Mouse (Mus musculus) liver, adult (tissue): ENCODE measurements around the gene Gm10643.

Source experiments
- GATA4 ChIP-seq: IDR thresholded peaks from 2 replicates; pipeline ENCODE4 v1.6.1; 2014; ENCODE audit warnings: mild to moderate bottlenecking, low read length; ENCODE audit not compliant: insufficient replicate concordance

Gm10643 gene

DNA sequence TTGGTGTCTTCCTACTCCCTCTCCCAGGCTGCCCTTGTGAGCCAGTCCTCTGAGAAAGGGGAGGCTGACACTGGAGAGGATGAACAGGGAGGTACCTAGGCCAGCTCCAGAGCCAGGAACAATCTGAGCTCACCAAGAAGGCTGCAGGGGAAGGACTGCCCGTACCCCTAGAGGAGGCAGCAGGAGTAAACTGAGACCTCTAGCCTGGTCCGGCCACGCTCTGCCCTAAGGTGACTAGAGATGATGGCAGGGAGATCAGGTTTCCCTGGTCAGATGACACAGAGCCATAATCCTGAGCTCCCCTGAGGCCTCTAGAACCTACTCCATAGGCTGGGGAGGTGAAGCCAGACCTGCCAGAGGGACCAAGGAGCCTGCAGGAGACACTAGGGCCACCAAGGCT is 11.9 kb upstream of the Gm10643 start:
- no peak for TF ChIP-seq GATA4

DNA sequence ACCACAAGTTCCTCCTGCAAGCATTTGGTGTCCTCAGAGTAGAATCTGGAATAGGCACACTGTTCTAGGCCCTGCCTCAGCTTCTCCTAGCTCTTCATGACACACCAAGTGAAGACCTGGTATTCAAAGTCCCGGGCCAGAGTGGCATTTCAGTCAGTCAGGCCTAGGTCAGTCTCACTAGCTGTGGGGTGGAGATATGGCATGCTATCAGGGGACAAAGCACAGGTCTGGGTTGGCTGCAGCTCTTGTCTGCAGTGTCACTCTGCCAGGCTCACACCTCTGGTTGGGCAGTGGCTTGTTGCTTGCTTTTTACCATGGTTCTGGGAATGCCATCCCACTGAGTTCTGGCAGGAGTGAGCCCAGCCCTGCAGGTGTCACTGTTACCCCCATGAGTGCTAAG is 11.5 kb upstream of the Gm10643 start:
- TF ChIP-seq GATA4 = no peak

DNA sequence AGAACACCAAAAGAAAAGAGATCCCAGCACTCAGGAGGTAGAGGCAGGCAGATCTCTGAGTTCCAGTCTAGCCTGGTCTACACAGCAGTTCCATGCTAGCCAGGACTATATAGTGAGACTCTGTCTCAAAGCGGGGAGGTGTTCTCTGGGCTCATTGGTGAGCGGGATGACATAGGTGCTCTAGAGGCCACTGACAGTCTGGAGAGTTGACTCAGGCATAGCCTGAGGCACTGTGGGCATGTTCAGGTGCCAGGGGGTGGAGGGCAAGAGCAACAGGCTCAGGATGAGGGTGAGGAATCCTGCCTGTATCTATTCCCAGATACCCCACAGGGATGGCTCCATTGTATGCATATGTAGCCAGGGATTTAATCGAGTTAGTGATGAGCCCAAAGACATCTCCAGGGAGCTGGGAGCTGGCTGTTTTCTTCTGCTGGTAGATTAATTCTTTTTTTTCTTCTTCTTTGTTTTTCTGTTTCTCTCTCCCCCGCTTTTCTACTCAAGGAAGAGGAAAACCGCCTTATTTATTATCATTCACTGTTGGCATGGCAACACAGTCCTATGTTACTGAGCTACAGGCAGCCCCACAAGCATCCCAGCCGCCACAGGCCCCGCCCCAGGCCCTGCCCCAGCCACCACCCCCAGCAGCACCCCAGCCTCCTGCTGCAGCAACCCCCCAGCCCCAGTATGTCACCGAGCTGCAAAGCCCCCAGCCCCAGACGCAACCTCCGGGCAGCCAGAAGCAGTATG is 8.5 kb upstream of the Gm10643 start:
- no peak for TF ChIP-seq GATA4

DNA sequence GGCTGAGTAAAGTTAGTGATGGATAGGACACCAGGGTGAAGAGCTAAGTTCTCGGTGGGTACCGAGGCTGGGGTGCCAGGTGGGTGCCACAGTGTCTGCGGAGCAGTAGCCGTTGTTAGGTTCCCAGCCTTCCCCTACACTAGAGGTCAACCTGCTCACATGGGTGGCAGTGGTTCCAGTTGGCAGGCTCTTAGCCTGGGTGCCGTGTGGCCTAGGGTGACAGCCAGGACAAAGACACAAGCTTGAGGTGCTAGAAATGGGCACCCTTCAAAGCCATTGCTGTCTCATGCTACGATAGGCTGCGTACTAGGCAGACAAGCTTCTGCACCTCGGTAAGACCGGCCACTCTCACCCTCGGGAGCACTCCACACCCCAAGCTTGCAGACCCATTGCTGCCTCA is 7.4 kb upstream of the Gm10643 start:
- no peak for TF ChIP-seq GATA4

DNA sequence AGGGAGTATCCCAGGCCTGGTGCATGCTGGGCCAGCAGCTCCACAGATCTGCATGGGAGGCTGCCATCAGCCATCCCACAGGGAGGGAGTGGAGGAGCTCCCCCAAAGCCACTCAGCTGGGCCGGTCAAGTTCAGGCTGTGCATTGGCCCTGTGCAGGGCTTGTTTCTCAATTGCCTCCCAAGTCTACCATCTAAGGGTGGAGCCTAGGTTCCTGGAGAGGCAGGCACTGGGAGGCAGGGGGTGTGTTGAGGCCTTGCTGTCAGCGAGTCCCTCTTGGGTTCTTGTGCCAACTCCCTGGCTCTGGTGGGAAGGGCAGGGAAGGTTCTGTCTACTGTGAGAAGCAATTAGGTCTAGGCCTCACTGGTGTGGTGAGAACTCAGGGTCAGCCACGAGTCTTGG is 7.0 kb upstream of the Gm10643 start:
- TF ChIP-seq GATA4 = no peak

DNA sequence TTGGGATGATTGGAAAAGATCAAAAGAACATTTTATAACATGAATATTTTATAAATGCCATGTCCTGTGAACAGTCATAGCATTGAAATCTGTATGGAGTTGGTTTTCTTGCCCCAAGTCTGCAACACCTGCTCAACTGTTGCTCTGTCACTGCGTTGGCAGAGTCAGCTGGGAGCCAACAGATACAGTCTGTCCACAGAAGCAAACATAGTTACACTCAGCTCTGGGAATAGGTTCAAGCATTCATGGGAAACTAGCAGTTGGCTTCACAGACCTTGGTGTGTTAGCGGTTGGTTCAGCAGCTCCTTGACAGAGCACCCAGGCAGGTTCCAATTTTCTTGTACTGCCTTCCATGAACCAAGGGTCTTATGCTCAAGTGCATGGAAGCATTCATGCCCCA is 5.7 kb upstream of the Gm10643 start:
- TF ChIP-seq GATA4 = no peak

DNA sequence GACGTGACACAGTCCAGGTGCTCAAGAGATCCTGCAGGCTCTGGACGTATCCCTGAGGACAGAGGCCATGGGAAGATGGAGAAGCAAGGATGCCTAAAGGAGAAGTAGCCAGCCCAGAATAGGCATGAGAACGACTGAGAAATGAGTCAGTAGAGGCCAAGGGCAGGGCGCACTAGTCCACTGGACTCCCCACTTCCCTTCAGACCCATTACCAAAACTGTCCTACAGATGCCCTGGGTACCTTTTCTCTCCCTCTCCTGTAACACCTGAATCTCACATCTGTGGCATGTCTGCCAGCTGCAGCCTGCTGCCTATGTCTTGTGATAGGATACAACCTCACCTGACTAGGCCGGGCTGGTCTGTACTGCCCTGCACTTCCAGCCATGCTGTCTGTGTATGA is 5.3 kb upstream of the Gm10643 start:
- no peak for TF ChIP-seq GATA4

DNA sequence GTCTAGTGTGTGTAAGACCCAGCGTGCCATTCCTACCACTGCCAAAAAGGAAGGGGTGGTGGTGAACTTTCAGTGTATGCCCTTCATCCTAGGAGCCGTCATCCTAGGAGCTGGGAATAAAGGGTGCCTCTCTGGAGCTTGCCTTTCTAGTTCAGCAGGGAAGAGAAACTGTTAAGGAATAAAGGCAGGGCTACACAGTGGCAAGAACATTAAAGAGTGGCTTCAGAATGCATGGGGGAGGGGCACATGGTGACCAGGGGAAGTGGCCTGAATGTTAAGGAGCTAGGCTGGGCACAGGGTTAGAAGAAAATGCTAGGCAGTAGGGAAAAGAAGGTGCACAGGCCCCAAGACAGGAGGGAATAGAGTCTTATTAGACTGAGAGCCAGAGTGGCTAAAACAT is 4.8 kb upstream of the Gm10643 start:
- TF ChIP-seq GATA4 = no peak

DNA sequence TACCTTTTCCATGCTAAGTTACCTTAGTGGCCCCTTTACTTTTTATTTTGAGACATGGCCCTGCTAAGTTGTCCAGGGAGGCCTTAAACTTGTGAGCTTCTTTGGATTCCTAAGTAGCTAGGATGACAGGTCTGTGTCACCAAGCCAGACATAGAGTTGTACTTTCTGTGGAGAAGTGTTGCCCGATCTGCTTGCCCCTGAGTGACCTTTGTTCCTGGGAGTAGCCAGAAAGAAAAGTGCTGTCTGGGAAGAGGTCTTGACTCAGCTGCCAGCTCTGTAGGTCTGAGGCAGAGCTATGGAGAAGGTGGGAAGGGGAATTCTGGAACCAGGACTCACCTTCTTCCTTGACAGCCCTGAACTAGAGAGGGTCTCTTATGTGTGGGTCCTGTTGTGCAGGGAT is 4.2 kb upstream of the Gm10643 start:
- no peak for TF ChIP-seq GATA4

DNA sequence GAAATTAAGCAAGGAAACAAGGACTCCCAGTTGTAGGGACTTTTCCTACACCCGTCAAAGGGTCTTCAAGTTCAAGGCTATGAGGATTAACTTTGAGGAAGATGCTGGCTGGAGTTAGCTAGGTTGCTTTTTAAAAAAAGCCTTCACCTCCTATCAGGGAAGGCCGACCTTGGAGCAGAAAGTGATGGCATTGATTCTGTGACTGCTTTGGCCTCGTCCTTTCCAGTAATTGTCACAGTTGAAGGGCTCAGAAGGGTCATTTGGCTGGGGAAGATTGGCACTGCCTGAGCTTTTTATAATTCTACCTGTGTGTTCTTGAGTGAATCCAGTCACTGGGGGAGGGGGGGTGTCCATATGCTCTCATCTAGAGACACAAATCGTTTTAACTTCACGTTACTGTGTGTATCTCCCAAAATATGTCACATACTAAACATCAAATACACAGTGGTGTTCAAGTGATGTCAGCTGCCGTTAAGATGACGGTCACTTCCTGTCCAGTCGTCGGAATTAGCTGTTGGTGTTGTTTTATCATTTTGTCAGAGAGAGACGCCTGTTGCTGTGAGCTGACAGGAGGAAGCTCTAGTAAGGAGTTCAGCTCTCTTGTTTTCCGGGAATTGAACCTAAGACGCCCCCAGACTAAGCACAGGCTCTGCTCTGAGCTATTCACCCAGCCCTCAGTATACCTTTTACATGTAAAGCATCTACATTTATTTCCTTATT is 3.5 kb upstream of the Gm10643 start:
- TF ChIP-seq GATA4 = no peak

DNA sequence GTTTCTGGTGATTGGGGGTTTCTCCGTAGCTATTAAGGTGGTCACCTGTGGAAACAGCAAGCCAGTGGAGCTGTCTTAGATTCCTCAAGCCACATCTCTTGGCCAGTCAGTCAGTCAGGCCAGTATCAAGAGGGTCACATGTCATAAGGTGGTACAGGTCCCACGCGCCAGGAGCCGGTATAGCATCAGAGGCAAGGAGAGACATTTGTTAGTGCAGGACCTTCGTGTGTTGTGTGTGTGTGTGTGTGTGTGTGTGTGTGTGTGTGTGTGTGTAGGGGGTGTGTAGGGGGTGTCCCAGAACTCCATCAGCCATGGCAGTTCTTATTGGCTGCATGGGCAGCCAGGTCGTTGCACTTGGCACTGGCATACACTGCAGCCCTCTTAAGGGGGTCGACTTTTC is 3.0 kb upstream of the Gm10643 start:
- TF ChIP-seq GATA4 = no peak

DNA sequence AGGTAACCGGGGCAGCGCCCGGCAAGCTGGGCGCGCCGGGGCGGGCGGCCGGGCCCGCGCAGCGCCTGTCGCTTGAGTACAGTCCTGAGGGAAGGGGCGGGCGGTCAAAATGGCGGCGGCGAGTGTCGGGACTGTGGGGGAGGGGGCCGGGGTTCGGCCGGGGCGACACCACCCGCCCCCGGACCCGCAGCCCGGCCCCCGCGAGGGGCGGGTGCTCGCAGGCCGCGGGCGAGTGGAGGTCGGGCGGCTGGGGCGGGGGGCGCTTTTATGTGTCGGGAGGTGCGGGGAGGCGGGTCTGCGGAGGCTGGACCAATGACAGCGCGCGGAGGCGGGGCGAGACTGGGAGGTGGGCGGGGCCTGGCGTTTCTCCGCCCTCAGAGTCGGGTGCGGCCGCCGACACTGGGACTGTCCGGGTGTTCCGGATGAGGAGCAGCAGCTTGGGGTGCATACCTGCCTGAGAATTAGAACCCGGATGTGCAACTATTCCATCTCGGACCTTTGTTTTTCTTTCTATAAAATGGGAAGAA is 2.2 kb upstream of the Gm10643 start:
- no peak for TF ChIP-seq GATA4

DNA sequence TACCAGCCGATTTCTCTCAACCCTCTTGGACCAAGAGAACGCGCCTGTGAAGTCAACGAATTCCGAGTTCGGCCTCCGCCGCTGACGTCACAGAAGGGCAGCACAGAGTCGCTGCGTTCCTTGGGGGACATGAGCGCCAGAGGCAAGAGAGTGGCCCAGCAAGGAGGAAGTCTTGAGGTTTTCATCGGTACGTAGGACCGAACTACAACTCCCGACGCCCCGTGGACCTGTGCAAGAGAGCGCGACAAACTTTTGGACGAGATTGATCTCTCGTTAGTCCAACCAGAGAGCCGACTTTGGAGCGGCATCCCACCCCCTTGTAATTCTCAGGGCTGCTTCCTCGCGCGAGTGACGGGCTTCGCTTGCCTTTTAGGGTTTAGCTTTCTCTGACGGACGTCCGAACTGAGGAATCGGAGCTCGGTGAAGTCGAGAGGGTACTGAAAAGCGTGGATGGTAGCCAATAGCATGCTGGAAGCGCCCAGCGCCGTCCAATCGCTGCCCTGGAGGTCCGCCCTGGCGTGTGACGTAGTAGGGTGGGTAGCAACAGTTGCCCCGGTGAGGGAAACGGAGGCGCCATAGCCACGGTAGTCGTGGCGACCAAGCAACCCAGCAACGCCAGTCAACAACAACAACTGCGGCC is 1.5 kb upstream of the Gm10643 start, which contains the start of gene Rfx1:
TSS of gene Rfx1 (plus strand) at position 544 of the 640 bp plus-strand sequence.
- peak; percentile 11; the same call in 1 of the 2 replicates for TF ChIP-seq GATA4

DNA sequence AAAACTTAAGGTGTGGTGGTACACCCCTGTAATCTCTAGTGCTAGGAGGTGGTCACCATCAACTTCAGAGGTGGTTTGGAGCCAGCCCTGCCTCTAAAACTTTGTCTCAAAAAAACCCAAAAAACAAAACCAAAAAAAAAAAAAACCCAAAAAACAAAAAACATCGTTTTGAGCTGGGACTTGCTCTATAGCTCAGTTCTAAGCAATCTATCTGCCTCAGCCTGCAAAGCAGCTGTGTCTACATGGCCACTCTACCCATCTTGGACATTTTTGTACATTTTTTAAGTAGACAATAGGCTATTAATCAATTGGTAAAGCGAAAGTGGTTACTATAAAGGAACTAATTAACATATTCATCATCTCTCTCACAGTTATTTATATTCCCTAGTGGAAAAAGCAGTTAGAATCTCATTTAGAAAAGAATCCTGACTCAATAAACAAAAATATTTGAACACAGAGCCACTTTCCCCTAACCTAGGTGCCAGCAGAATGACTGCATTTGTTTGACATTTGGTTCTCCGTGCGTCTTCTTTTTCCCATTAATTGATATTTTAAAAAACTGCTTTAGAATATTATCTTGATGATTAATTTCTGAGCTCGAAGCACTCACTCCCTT is 628 bp upstream of the Gm10643 start:
- no peak for TF ChIP-seq GATA4

DNA sequence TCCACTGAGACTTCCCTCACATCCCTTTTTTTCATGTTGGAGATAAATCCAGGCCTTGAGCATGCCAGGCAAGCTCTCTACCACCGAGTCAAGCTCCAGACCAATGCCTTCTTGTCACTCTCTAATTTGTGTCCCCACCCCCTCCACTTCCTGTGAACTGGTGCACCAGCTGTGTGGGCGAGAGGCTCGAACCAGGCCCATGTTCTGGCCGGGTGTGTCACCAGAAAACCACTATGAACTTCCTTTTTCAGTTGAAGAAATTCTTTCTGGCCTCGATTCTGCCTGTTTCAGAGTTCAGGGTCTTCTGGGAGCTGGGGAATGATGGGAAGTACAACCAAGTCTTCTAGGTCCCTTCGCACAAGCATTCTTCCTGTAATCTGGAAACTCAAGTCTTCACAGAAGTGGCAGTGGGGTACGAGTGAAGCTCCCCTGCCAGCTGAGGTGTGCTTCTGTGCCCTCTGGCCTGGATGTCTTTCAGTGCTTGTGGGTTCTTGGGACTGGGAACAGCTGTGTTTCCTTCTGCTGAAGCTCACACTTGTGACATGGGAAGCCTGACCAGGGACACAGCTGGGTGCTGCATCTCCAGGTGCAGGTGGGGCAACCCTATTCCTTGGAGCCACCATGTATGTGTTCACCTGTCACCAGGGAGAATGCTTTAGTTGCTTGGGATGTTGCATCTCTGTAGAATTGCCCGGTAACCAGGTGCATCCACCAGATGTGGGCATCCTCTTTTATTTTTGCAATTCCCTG is 901 bp downstream of the Gm10643 start:
- TF ChIP-seq GATA4 = no peak

DNA sequence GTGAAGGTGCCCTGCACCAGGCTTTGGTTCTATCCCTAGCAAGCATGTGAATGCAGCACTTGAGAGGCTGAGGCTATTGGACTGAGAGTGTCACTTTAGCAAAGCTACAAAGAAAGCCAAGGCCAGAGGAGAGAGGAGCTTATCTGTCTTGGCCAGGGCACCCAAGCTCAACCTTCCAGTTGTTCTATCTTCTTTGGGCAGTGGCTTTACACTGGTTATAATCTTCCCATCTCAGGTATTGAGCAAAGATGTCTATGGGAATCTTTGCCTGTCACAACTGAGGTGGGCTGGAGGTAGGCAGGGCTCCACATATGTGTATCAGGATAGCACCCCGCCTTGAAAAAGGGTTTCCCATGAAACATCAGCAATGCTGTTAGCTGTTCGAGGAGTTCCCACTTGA is 4.7 kb downstream of the Gm10643 start:
- no peak for TF ChIP-seq GATA4
